Mouse (Mus musculus) megakaryocyte-erythroid progenitor cell, adult 5-6 weeks (primary cell): ENCODE measurements around the gene Iqgap3. TPM values are rescaled to one million over a fixed set of nuclear protein-coding genes. Genes with fewer than 3 reads are reported as not detected.

Experiments
- ATAC-seq: replicated peaks from 2 replicates; pipeline ENCODE4 v1.8.0; 2016; ENCODE audit warnings: mild to moderate bottlenecking, inconsistent platforms; ENCODE audit not compliant: severe bottlenecking, poor library complexity, low FRiP score, low TSS enrichment
- total RNA-seq, 2 experiments: library from RNA; stranded (forward) in 1 of 2; stranded (reverse) in 1 of 2; fragments of 200-1000, 215-1000 nt in 1 of 2; fragments of >200 nt in 1 of 2; fragmentation: Nextera tagmentation in 1 of 2; gene quantifications; 2 replicates each; pipeline ENCODE4 v1.2.3; 2014 to 2017

The Iqgap3 gene
- total RNA-seq, 2 experiments from 2014 or later = 15.2 to 16.0 TPM

DNA sequence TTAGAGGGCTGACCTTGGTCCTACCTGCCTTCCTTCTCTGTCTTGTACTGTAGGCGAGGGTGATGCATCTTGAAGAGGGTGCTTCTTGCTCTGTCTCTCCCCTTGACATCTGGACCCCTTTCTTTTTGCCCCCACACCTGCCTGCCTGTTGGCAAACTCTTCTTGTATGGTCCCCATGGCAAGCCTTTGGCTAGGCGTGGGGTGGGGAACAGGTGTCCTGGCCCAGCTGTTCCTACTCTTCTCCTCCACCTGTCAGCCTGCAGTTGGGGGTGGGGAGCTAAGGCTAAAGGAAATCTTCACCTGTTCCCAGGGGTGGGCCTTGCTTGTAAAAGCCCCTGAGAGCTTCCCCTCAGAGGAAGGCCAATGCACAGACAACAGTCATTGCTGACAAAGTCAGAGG lies 65.7 kb downstream of the Iqgap3 start:
- no peak for ATAC-seq

DNA sequence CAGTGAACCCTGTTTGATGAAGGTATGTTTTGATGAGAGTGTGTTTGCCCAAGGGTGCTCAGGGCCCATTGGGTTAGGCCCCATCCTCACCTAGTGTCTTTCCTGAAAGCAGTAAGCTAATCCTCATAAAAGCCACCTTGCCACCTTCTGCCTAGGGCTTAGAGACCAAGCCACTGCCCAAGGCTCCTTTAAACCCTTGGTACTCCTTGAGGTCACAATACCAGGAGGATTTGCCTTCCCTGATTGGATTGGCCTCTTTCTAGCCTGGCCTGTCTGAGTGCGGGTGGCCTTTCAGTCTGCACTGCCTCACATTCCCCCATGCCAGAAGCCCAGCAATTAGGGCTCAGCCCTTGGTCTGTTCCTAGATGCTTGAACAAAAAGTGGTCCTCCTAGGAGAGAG lies 66.1 kb downstream of the Iqgap3 start:
- ATAC-seq = no peak

DNA sequence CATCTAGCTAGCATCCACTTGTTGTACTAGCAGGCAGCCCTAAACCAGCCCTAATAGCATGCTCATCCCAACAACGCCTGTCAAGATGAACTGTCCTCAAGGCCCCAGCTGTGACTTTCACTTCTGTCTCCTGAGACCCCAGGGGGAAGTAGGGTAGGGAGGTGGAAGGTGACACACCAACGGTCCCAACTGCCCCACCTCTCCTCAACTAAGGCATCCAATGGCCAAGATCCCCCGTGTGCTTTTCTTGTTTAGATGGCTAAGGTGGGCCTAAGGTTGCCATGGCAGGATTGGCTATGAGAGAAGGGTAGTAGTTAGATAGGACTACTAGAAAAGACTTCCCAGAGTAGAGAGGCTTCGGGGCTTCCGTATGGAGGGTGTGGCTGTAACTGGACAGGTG lies 66.6 kb downstream of the Iqgap3 start:
- ATAC-seq = no peak

DNA sequence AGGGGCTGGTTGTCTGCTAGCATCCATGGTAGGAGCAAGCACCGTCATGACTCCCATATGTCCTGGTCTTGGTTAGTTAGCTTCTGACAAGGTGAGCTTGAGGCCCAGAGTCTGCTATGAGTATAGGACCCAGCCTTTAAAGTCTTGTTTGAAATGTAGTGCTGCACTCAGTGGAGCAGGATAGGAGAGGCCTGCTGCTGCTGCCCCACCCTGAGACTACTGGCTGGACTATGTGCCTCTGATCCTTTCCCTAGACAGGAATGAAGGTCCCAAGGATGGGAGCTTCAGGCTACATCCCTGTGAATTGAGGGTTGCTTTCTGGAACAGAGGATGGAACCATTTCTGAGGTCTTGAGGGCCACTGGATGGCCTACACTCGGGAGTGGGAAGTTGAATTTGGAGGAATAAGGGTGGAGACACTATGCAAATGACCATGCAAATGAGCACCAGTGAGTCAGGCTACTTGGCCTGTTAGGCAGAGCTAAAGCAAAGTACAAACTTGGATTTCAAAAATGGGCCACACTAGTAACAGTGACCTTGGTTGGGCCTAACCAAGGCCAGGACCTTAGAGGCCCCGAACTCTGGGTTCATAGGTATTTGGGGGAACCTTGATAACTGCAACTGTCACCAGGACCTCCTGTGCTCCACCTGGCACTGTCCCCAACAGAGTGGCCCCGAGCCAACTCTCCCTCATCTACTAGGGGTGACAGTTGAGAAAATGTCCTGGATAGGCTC lies 67.2 kb downstream of the Iqgap3 start:
- ATAC-seq = peak; percentile 42

DNA sequence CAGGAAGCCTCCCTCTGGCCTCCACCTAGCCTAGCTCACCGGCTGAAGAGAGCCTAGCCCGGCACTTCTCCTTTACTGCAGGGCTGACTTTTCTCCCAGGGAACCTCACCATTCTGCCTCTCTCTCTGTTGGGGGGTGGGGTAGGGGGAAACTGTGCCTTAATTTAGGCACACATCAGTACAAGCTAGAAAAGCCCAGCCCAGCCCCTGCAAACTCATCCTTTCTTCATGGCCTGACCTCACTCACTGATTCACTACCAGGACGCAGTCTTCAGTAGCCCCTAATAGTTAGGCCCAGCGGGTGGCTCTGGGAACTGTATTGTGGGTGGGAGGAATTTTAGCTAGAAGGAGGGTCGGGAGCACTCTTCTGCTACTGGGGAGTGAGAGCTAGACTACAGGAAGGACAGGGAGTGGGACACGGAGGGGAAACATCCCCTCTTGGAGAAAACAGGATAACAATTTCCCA lies 67.8 kb downstream of the Iqgap3 start:
- no peak for ATAC-seq

DNA sequence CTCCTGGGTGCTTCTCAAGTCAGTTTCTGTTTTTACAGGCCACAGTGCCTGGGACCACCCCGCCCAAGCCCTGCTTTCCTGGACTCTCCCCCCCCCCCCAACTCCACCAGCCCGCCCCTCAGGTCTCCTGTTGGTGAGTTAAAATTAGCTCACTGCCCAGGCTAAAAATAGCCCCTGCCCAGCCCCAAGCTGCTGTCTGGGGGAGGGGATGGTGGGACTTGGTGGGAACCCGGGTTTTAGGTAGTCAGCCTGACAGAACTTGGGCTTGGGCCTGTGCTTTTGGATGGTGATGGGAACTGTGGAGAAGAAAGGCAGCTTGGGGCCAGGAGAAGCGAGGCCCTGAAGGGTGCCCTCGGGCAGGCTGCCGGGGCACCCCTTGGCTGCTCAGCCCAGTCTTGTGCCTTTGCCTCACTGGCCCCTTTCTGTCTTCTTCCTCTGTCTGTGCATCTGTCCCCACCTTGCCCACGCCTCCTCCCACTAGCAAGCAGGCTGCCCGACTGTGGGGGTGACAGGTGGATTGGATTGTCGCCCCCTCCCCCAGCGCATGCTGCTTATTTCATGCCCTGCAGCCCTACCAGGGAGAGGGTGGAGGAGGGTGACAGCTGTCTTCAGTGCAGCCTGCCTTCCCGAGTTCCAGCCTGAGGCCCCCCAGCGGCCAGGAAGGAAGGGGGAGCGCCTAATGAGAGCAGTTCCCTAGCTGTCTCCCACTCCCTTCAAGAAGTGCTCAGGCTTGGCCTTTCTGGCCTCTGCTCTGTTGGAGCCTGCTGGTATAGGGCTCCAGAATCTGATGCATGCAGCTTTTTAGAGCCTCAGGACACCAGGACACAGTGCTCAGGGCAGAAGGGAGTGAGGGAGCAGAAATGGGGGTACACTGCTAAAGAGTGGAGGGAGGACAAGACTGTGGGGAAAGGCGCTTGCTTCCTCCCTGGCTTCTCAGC lies 68.6 kb downstream of the Iqgap3 start:
- no peak for ATAC-seq

DNA sequence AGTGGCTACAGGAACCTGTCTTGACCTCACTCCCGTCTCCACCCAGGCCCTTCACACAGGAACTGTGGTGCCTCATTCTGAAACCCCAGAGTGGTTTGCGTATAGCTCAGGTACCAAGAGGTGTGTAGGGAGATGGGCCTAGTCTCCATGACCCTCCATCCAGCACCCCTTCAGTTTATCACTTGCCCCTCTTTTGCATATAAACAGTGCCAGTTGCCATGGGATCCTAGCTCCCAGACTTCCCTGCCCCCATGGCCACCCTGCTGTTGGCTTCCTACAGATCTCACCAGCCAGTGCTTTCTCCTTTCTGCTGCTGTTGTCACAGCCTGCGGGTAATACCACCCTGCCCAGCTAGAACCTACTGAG lies 69.2 kb downstream of the Iqgap3 start:
- no peak for ATAC-seq

DNA sequence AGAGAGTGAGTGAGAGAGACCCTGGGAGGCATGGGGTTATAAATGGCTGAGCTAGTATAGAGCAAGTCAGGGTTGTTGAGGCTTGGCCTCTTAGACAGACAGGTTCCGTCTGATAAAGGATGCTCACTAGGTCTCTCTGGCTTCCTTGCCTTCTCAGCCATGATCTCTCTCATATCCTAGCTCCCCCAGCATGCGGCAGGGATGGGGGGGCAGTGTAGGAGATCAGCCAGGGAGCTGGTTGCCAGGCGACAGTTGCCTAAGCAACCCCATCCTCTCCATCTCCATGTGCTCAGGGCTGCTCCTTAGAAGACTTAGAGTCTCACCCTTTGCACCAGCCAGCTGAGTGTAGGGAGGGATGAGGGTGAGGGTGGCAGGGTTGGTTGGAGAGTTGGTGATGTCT lies 70.3 kb downstream of the Iqgap3 start:
- no peak for ATAC-seq

DNA sequence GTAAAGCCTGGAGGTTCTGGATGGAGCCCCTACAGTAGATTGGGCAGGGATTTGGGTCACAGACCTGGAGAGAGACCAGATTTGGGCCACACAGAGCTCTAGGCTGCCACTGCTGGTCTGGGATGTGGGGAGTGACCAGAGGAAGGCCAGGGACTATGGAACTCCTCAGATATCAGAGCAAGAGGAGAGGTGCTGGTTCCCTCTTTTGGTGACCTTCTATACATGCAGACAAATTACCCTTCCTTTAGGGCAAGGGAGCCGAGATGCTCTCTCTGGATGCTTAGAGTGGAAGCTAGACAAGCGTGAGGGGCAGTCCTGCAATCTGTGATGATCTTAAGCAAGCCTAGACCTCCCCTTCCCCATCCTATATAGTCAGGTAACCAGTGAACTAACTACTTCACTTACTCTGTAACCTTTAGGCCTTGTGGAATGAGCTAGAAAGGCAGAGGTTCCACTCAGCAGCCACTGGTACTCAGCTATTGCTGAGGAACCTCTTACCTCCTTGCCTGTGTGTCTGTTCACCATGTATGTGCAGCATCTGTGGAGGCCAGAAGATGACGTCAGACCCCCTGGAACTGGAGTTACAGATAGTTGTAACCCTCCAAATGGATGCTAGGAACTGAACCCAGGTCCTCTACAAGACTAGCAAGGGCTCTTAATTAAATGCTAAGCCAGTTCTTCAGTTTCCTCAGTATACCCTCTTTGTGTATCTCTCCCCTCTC lies 71.7 kb downstream of the Iqgap3 start:
- no peak for ATAC-seq

DNA sequence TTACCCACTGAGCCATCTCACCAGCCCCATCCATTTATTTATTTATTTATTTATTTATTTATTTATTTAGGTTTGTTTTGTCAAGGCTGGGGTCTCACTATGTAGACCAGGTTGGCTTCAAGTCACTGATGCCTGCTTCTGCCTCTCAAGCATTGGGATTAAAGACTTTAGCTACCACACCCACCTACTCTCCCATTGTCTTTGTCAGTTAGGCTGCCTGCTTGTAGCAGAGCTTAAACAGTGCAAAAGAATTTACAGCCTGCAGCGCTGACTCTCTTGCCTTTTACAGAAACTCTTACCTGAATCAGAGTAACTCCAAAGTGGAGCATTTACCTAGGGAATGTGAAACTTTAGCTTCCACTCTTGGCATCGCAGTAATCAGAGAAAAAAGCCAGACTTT lies 72.5 kb downstream of the Iqgap3 start:
- no peak for ATAC-seq

DNA sequence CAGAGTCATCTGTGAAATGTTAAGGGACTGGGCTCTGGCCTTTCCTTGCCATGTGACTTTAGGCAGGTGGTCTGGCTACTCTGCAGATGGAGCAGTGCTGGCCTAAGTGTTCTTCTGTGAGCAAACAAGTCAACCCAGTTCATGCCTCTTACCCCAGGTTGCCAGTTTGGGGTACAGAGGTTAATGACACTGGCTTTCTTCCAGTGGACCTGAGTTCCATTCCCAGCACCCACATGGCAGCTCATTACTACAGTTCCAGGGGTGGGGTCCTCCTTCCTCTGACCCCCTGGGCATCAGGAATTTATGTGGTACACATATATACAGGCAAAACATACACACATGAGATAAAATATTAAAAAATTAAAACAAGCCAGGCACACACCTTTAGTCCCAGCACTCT lies 75.0 kb downstream of the Iqgap3 start:
- no peak for ATAC-seq

DNA sequence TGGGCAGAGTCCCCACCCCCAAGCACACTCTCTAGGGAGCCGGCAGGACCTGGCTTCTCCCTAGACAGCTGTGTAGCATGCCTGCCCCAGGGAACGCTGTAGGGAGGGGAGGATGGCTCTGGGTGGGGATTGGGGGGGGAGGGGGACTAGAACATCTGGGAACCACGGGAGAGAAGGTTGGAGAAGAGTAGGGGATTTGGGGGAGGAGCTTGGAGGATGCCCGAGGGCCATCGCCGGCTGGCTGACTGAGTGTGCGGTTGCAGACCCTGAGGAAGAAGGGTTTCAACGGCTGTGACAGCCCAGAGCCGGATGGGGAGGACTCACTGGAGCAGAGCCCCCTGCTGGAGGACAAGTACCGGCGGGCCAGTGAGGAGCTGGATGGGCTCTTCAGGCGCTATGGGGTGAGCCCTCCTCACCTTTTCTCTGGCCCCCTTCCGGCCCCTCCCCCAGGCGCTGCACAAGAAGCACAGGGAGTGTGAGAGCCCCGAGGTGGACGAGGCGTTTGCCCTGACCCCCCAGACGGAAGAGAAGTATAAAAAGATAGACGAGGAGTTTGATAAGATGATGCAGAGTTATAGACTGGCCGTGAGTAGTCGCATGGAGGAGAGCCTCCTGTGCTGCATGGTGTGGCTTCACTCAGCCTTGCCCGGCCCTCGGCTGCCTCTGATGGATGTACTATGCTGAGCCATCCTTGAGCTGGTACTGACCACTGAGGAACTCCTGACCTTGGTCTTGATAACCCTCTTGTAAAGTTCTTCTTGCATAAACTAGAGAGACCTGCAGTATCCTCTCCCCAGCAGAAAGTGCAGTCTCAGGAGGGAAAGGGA lies 76.2 kb downstream of the Iqgap3 start:
- ATAC-seq = peak; percentile 54

DNA sequence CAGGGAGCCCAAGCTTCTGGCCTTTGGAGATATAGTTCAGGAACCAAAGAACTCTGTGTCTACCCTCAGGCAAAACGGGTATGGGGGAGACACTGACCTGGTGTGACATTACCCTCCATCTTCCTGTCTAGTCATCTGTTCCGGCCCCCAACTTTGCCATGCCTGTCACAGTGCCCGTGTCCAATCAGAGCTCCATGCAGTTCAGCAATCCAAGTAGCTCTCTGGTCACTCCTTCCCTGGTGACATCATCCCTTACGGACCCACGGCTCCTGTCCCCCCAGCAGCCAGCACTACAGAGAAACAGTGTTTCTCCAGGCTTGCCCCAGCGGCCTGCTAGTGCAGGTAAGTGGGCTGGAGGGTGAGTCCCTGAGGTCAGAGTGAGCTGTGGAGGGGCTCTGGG lies 77.2 kb downstream of the Iqgap3 start:
- no peak for ATAC-seq

DNA sequence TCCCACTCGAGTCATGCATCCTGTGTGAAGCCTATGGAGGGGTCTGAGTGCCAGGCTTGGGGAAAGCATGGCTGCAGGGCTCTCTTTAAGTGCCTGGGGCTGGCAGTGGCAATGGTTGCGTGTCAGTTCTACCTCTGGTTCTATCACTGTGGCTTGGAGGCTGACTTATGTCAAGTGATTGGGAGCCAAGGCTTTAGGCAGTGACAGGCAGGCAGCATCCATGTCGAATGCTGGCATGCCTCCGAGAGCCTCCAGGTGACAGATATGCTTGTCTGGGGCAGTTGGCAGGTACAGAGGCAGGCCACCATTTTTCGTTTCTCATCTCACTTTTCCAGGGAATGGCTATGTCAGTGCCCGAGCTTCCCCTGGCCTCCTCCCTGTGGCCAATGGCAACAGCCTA lies 79.1 kb downstream of the Iqgap3 start:
- no peak for ATAC-seq

DNA sequence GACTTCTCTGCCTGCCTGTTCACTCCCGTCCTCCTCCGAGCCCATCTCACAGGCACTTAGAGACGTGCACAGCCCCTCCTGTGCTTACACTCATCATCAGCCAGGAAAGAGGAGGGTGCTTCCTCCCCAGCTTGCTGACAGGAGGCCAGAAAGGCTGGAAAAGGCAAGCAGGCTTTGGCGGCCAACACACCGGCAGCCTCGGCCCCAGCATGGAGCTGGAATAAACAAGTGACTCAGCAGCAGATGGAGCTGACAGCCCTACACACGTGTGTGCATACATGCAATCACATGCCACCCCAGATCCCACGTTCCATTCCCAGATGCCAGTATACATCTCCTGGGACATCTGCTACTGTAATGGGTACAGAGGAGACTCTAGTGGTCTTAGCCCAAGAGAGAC lies 80.5 kb downstream of the Iqgap3 start:
- no peak for ATAC-seq

DNA sequence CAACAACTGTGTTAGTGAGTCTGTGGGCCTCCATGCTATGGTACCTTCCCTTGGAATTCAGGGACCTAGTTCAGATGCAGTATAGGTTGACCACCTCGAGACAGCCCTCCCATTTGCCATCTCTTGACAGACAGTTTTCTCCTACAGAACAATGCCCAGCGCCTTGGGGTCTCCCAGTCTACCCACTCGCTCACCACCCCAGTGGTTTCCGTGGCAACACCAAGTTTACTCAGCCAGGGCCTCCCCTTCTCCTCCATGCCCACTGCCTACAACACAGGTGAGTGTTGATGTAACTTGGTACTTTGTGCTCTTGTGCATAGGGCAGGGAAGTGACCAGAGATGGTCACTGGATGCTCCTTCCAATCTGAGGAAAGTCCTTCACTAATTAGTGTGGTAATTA lies 81.0 kb downstream of the Iqgap3 start:
- no peak for ATAC-seq

DNA sequence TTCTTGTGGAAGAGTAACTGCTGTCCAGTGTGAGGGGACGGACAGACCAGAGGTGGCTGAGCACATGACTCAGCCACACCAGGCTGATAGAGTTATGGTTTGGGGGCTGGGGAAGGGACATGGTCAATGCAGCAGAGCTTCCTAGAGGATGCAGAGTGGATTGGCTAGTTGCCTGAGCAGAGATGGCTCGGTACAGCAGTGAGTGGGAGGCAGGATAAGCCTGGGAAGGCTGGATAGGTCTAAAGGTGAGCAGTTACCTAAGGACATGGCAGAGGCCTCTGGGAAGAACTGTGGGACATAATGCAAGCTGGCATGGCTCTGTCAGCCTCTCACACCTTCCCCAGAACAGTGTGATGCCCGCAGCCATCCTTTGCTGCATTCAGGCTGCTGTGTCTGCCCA lies 82.1 kb downstream of the Iqgap3 start:
- no peak for ATAC-seq

DNA sequence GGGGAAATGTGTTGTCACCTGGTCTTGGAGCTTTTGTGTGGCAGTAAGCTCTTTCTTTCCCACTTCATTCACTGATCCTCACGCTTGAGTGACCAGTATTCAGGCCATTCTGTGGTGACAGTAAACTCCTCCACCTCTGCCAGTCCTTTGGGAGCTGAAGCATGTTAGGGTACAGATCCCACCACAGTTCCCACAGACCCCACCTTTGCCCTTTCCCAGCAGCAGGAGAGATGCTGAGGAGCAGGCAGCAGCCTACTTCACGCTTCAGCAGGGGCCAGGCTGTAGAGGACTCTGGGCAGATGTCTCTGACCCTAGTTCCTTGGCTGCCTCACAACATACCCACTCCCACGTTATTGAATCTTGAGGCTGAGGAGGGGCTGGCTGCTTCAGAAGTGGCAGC lies 82.5 kb downstream of the Iqgap3 start:
- ATAC-seq = no peak

DNA sequence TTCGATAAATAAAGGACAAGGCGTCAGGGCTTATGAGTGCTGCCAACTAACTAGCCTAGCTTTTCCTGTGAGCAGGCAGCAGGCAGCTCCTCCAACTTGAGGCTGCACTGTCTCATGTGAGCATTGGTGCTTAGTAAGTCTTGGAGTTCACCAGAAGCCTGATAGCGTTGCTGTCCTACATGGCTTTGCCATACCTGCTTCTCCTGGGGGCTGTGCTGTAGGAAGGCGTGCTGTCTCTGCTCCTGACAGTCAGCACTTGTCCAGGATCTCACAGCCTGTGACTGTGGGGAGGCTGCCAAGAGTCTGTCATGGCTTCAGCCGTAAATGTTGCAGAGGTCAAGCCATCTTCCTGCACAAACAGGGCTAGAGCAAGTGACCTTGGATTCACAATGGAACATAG lies 84.3 kb downstream of the Iqgap3 start:
- no peak for ATAC-seq
